Mouse (Mus musculus) cerebellum, adult 2 months (tissue): Measurements from ENCODE around the gene Fbxo39.

ENCODE experiments used
- CTCF ChIP-seq: fragments of 200-500 bp; IDR thresholded peaks from 2 replicates; pipeline ENCODE4 v1.5.1; 2011; ENCODE audit warnings: low read depth, mild to moderate bottlenecking, control low read depth, low read length, moderate library complexity, borderline replicate concordance; ENCODE audit not compliant: insufficient read depth
- POLR2A ChIP-seq: fragments of 200-500 bp; IDR thresholded peaks from 2 replicates; pipeline ENCODE4 v1.6.1; 2011; ENCODE audit warnings: low read length, control low read depth, borderline replicate concordance; ENCODE audit not compliant: insufficient read depth

- TF ChIP-seq CTCF: no peak
- no peak for TF ChIP-seq POLR2A
Observed at GRCm38 (mm10) chr11:72352272-72352671, 38.0 kb downstream of the Fbxo39 start.
